Mouse (Mus musculus): ENCODE results near the gene Btbd2. TPM values are rescaled to one million over a fixed set of nuclear protein-coding genes. Genes with fewer than 3 reads are reported as not detected.

The Btbd2 gene
- polyA plus RNA-seq, 1 experiment: 91.6 TPM

DNA sequence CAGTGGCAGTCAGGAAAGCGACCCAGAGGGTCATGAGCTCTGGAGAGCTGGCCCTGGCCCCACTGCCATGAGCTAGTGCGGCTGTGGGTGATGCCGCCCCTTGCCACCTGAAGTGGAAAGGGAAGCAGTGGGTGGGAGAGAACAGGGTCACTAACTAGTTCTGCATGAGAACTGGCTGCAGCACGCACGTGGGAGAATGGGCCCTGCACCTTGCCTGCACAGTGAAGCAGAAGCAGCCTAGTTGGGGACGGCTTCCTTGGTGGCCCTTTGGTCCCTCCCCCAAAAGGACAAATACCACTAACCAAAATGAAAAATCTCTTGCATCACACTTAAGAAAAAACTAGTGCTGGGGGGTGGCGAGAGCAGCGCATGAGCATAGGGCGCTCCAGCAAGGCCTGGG is 41.7 kb upstream of the Btbd2 start:
- H3K27me3 ChIP-seq (replicated peaks): no peaks in the 10 kb centered on the region
- TF ChIP-seq GATA1 (IDR thresholded peaks at IDR 0.05; ENCODE audit: borderline replicate concordance, low read length) (no peak), FLI1 (IDR thresholded peaks at IDR 0.05; ENCODE audit: low read length) (no peak)
- H3K36me3 ChIP-seq (replicated peaks; ENCODE audit: low read length): peaks cover 56% of the 10 kb centered on the region
- no peaks in the 10 kb centered on the region for H3K9me3 ChIP-seq
- H3K4me1 ChIP-seq: peaks cover 86% of the 10 kb centered on the region
- H3K4me3 ChIP-seq (replicated peaks): peak overlapping the region; percentile 86

DNA sequence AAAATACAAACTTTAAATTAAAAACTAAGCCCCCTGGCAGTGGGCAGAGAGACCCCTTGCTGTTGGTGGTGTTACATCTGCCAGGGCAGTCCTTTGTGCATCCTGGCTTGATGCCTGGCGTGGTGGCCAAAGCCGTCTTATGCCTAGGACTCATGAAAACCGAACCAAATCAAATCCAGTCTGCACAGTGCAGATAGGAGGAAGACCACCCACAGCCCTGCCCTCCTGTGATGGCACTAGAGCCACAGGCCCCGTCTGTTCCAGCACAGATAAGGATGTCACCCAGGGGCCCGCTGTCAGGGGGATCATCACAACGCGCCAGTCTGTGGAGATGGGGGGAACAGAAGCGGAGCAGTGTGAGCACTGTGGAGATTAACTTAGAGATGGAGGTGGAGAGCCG is 40.9 kb upstream of the Btbd2 start:
- Histone ChIP-seq H3K9me3 (no peaks in the 10 kb centered on the region), H3K27me3 (replicated peaks) (no peaks in the 10 kb centered on the region), H3K4me3 (replicated peaks) (peak overlapping the region; percentile 86), H3K36me3 (replicated peaks; ENCODE audit: low read length) (peaks cover 59% of the 10 kb centered on the region), H3K4me1 (peaks cover 86% of the 10 kb centered on the region)
- TF ChIP-seq FLI1 (IDR thresholded peaks at IDR 0.05; ENCODE audit: low read length) (no peak), GATA1 (IDR thresholded peaks at IDR 0.05; ENCODE audit: borderline replicate concordance, low read length) (peak; percentile 93)

DNA sequence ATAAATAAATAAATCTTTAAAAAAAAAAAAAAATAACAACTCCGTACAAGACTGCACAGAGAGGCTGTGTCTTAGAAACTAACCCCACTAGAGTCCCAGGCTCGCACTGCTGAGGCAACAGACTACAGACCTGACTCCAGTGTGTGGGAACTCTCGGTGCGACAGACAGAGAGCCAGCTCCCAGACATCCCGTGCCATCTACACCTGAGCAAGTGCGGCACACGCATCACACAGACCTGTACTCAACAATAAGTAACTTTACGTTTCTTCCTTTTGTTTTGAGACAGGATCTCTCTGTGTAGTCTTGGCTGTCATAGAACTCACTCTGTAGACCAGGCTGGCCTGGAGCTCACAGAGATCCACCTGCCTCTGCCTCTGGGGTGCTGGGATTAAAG is 40.5 kb upstream of the Btbd2 start:
- H3K27me3 ChIP-seq (replicated peaks): no peaks in the 10 kb centered on the region
- TF ChIP-seq GATA1 (IDR thresholded peaks at IDR 0.05; ENCODE audit: borderline replicate concordance, low read length) (no peak), FLI1 (IDR thresholded peaks at IDR 0.05; ENCODE audit: low read length) (no peak)
- no peaks in the 10 kb centered on the region for H3K9me3 ChIP-seq
- H3K4me1 ChIP-seq: peaks cover 87% of the 10 kb centered on the region
- H3K4me3 ChIP-seq (replicated peaks): peak overlapping the region; percentile 86
- H3K36me3 ChIP-seq (replicated peaks; ENCODE audit: low read length): peaks cover 63% of the 10 kb centered on the region

DNA sequence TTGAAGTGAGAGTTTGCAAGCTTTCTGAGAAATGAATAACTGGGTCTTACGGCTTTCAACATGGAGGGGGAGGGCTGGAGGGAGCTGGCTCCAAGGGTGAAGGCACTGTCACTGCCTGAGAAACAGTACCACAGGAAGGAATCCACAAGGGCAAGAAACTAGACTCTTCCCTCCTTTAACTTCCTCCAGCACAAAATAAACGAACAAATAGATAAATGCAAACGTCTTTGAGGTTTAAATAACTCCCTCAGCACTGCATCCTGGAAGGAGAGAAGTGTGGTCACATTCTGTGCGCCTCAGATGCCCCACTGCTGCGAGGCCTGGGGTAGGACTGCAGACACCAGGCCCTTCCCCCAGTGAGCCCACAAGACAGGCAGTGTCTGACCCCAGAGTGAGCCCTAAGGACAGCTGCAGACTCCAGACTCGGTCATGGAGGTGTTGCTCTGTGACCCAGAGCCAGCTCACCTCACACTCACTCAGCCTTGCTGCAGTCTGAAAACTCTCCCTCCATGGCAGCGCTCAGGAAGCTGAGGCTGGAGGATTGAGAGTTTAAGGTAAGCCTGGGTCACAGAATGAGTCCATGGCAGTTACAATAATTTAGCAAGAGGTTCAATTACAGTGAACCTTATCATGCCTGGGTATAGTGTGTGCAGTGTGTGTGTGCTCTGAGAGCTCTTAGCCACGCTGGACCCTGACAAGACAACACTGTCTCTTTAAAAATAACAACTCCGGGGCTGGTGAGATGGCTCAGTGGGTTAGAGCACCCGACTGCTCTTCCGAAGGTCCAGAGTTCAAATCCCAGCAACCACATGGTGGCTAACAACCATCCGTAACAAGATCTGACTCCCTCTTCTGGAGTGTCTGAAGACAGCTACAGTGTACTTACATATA is 39.9 kb upstream of the Btbd2 start:
- Histone ChIP-seq H3K9me3 (no peaks in the 10 kb centered on the region), H3K4me3 (replicated peaks) (peak overlapping the region; percentile 88), H3K27me3 (replicated peaks) (no peaks in the 10 kb centered on the region), H3K4me1 (peaks cover 93% of the 10 kb centered on the region), H3K36me3 (replicated peaks; ENCODE audit: low read length) (peaks cover 69% of the 10 kb centered on the region)
- TF ChIP-seq FLI1 (IDR thresholded peaks at IDR 0.05; ENCODE audit: low read length) (no peak), GATA1 (IDR thresholded peaks at IDR 0.05; ENCODE audit: borderline replicate concordance, low read length) (no peak)

DNA sequence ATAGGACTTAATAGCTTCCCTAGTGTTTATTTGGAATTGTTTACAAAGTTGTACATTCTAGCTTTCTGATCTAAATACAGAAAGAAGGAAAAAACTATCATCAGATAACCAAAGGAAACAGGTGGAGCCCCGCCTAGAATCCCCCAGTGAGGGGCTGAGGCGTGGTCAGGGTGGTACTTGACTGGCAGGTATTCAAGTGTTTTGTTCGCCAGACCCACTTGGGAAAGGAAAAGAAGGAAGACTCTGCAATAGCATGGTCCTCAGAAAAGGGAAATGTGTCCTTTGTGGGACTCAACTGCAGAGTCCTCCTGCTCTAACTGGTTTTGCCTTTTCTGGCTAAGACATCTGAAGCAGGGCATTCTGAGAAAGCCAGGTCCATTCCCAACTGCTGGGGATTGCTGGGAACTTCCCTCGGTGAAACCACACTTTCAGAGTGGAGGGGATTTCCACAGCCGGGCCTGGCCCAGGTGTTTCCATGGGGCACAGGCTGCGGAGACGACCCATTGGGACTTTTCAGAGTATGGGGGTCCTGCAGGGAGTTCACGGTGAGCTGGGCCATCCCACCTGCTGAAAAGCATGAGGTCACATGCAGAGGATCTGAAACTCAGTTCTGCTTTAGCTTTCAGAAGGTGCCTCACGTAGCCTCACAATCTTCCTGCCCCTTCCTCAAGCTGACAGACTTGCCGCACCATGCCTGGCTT is 39.1 kb upstream of the Btbd2 start:
- peaks cover 100% of the 10 kb centered on the region for H3K4me1 ChIP-seq
- peaks cover 77% of the 10 kb centered on the region for H3K36me3 ChIP-seq (replicated peaks; ENCODE audit: low read length)
- H3K27me3 ChIP-seq (replicated peaks): no peaks in the 10 kb centered on the region
- TF ChIP-seq GATA1 (IDR thresholded peaks at IDR 0.05; ENCODE audit: borderline replicate concordance, low read length) (no peak), FLI1 (IDR thresholded peaks at IDR 0.05; ENCODE audit: low read length) (no peak)
- peak overlapping the region; percentile 88 for H3K4me3 ChIP-seq (replicated peaks)
- no peaks in the 10 kb centered on the region for H3K9me3 ChIP-seq

GRCm38 (mm10) chr10:80695186-80695585 is 38.3 kb upstream of the Btbd2 start:
- Histone ChIP-seq H3K4me3 (replicated peaks) (peak overlapping the region; percentile 88), H3K4me1 (peaks cover 100% of the 10 kb centered on the region), H3K36me3 (replicated peaks; ENCODE audit: low read length) (peaks cover 84% of the 10 kb centered on the region), H3K27me3 (replicated peaks) (no peaks in the 10 kb centered on the region), H3K9me3 (no peaks in the 10 kb centered on the region)
- TF ChIP-seq GATA1 (IDR thresholded peaks at IDR 0.05; ENCODE audit: borderline replicate concordance, low read length): no peak
- TF ChIP-seq FLI1 (IDR thresholded peaks at IDR 0.05; ENCODE audit: low read length): peak; percentile 93

DNA sequence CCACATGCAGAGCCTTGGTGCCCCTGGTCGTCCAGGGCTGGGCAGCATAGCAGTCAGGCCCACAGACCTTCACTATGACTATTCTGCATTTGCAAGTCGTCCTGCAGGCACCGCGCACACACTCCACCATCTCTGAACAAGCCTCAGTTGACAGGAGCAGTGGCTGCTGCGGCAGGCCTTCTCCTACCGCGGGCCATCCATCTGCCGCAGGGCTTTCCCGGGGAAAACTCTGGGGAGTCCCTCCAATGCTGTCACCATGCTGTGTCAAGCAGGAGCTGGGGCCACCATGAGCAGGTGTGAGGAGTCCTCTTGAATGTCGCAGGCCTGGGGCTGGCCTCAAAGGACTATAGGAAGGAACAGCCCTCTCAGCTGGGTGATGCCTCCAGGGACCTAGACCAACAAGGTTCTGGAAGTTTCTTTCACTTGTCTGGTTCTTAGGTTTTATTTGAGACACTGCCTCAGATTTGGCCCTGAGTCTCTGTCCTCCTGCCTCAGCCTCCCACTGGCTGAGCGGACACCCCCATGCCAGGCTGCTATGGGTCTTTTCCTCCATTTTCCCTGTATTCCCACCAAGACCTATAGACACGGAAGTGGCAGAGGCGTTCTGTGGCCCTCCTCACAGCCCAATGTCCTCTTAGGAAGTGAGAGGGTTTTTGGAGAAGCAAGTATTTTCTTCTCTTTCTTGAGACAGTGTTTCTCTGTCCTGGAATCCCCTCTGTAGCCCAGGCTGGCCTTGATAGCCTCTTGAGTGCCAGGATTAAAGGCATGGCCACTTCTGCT is 37.5 kb upstream of the Btbd2 start:
- Histone ChIP-seq H3K4me3 (replicated peaks) (peak overlapping the region; percentile 88), H3K27me3 (replicated peaks) (no peaks in the 10 kb centered on the region), H3K36me3 (replicated peaks; ENCODE audit: low read length) (peaks cover 84% of the 10 kb centered on the region), H3K4me1 (peaks cover 100% of the 10 kb centered on the region), H3K9me3 (no peaks in the 10 kb centered on the region)
- no peak for TF ChIP-seq GATA1 (IDR thresholded peaks at IDR 0.05; ENCODE audit: borderline replicate concordance, low read length)
- TF ChIP-seq FLI1 (IDR thresholded peaks at IDR 0.05; ENCODE audit: low read length): no peak

GRCm38 (mm10) chr10:80693401-80694045 is 36.7 kb upstream of the Btbd2 start:
- Histone ChIP-seq H3K36me3 (replicated peaks; ENCODE audit: low read length) (peaks cover 86% of the 10 kb centered on the region), H3K4me3 (replicated peaks) (peak overlapping the region; percentile 88), H3K27me3 (replicated peaks) (no peaks in the 10 kb centered on the region), H3K4me1 (peaks cover 94% of the 10 kb centered on the region), H3K9me3 (no peaks in the 10 kb centered on the region)
- TF ChIP-seq GATA1 (IDR thresholded peaks at IDR 0.05; ENCODE audit: borderline replicate concordance, low read length): no peak
- no peak for TF ChIP-seq FLI1 (IDR thresholded peaks at IDR 0.05; ENCODE audit: low read length)

Measured in megakaryocyte, embryonic 14.5 days (primary cell).